Mouse (Mus musculus) A20 (cell line): ENCODE data around the gene Vasn.
"Not testable (repeated sequence)": the region's sequence is repeated elsewhere in the genome, so short reads cannot be mapped to it uniquely, and the experiment has no call there.

Experiments used
- DNase-seq: peaks from one replicate; pipeline ENCODE4 v3.0.0-alpha.2; 2011; ENCODE audit warnings: low read depth, low spot score

Gene Vasn

GRCm38 (mm10) chr16:4665726-4666125 lies 26.0 kb downstream of the Vasn start:
- no peak for DNase-seq

GRCm38 (mm10) chr16:4667190-4667808 lies 27.6 kb downstream of the Vasn start:
- peak; percentile 86 for DNase-seq

GRCm38 (mm10) chr16:4670317-4670716 lies 30.6 kb downstream of the Vasn start:
- DNase-seq = no peak

- no peak for DNase-seq
Measured at GRCm38 (mm10) chr16:4674091-4674490, 34.4 kb downstream of the Vasn start.

- no peak for DNase-seq
Measured at GRCm38 (mm10) chr16:4676836-4677235, 37.1 kb downstream of the Vasn start.

GRCm38 (mm10) chr16:4678080-4678479 lies 38.3 kb downstream of the Vasn start:
- peak; percentile 85 for DNase-seq

GRCm38 (mm10) chr16:4679121-4680018 lies 39.6 kb downstream of the Vasn start, which contains the start of gene Coro7:
TSS of gene Coro7 (minus strand) at chr16:4679777.
- DNase-seq = peak; percentile 99

- not testable (repeated sequence) for DNase-seq
Measured at GRCm38 (mm10) chr16:4680922-4681455, 41.2 kb downstream of the Vasn start.

GRCm38 (mm10) chr16:4682628-4683179 lies 43.0 kb downstream of the Vasn start:
- DNase-seq = peak; percentile 43

GRCm38 (mm10) chr16:4683193-4683580 lies 43.4 kb downstream of the Vasn start:
- DNase-seq = no peak

- peak; percentile 99 for DNase-seq
Measured at GRCm38 (mm10) chr16:4683581-4684456, 44.1 kb downstream of the Vasn start.

- no peak for DNase-seq
Measured at GRCm38 (mm10) chr16:4684457-4684791, 44.7 kb downstream of the Vasn start.

- DNase-seq = not testable (repeated sequence)
Measured at GRCm38 (mm10) chr16:4689371-4689770, 49.6 kb downstream of the Vasn start.
